Mouse (Mus musculus): Measurements from ENCODE around the gene Med12l. TPM values are rescaled to one million over a fixed set of nuclear protein-coding genes. Genes with fewer than 3 reads are reported as not detected.

Gene Med12l
- polyA plus RNA-seq, 1 experiment from 2014 or later, result 2.8 TPM

DNA sequence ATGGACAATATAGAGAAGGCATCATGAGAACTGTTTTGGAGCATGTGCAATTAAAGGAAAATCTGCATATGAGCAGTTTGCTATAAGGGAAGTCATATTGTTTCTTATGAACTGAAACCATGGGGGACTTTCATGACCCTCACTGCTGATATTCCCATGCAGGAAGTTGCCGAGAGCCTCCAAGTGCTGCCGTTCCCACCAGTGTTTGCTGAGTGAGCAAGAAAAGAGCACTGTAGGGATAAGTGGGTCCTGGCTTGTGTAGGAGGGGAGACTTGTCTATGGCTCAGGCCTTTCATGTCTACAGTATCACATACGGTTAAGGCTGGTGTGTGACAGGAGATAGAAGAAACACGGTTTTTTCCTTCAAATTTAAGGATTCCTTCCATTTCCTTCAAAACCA lies 180.0 kb downstream of the Med12l start:
- no peak overlapping the region for H3K9ac ChIP-seq
- no peaks in the 10 kb centered on the region for H3K9me3 ChIP-seq (ENCODE audit: low read depth, low read length)
- DNase-seq (no peak), ATAC-seq (ENCODE audit: insufficient read depth) (no peak)
- no peaks in the 10 kb centered on the region for H3K27me3 ChIP-seq (ENCODE audit: insufficient read depth, low read length)
- H3K36me3 ChIP-seq (ENCODE audit: insufficient read depth), result no peaks in the 10 kb centered on the region
- H3K4me1 ChIP-seq (ENCODE audit: insufficient read depth), result no peaks in the 10 kb centered on the region
- no peak overlapping the region for H3K4me3 ChIP-seq (ENCODE audit: low read depth, low read length)
- no peak for TF ChIP-seq CTCF (IDR thresholded peaks at IDR 0.05; ENCODE audit: low read depth)
- H3K4me2 ChIP-seq, result no peak overlapping the region
- WGBS, result 51% methylated on average over 4 of the region's 4 CpGs
- no peak overlapping the region for H3K27ac ChIP-seq (ENCODE audit: low read depth)

- H3K27ac ChIP-seq (ENCODE audit: low read depth), result no peak overlapping the region
- TF ChIP-seq CTCF (IDR thresholded peaks at IDR 0.05; ENCODE audit: low read depth), result no peak
- H3K9ac ChIP-seq, result no peak overlapping the region
- H3K4me2 ChIP-seq, result no peak overlapping the region
- ATAC-seq (ENCODE audit: insufficient read depth), result no peak
- no peaks in the 10 kb centered on the region for H3K27me3 ChIP-seq (ENCODE audit: insufficient read depth, low read length)
- H3K4me3 ChIP-seq (ENCODE audit: low read depth, low read length), result no peak overlapping the region
- 69% methylated on average over 4 of the region's 4 CpGs for WGBS
- H3K36me3 ChIP-seq (ENCODE audit: insufficient read depth), result no peaks in the 10 kb centered on the region
- H3K4me1 ChIP-seq (ENCODE audit: insufficient read depth), result no peaks in the 10 kb centered on the region
- H3K9me3 ChIP-seq (ENCODE audit: low read depth, low read length), result no peaks in the 10 kb centered on the region
- no peak for DNase-seq
These were observed 181.7 kb downstream of the Med12l start for GRCm38 (mm10) chr3:59187336-59187735.

DNA sequence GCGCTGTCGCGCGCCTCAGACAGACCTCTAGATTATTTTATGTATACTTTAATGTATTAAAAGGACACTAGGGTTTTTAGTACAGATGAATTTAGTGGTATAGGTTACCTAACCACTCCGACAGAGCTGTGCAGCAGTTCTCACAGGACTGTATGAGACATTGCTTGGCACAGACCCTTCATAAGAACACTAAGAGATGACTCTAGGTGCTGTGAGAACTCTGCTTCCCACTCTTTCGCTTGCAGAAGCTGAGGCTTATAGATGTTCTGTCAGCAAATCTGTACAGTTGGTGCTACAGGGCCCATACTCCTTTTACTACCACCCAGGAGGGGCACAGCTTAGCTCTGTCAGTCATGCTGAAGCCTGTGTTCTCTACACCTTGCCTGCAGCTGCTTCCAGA lies 186.0 kb downstream of the Med12l start:
- Histone ChIP-seq H3K9me3 (ENCODE audit: low read depth, low read length) (no peaks in the 10 kb centered on the region), H3K4me2 (no peak overlapping the region), H3K4me1 (ENCODE audit: insufficient read depth) (no peaks in the 10 kb centered on the region), H3K27me3 (ENCODE audit: insufficient read depth, low read length) (no peaks in the 10 kb centered on the region), H3K36me3 (ENCODE audit: insufficient read depth) (no peaks in the 10 kb centered on the region), H3K27ac (ENCODE audit: low read depth) (no peak overlapping the region), H3K9ac (no peak overlapping the region), H3K4me3 (ENCODE audit: low read depth, low read length) (no peak overlapping the region)
- no peak for ATAC-seq (ENCODE audit: insufficient read depth)
- TF ChIP-seq CTCF (IDR thresholded peaks at IDR 0.05; ENCODE audit: low read depth), result no peak
- WGBS, result 94% methylated on average over 6 of the region's 6 CpGs
- no peak for DNase-seq

DNA sequence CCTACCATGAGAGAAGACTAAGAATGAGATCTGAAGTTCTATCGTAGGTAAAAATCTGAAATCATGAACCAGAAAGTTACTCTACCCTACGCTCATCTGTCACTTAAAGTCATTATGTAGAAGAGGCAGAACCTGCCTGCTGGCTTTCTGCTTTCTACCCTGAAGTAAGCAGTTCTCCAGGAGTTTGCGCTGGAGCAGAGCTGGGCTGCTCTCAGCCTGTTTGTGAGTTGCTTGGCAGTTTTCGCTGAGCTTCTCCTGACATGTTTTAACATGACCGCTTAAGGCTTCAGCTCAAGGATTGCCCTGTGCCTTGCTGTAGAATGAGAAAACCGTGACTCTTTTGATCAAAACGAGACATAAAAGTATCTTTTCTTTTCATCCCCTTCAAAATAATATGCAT lies 188.5 kb downstream of the Med12l start:
- Histone ChIP-seq H3K4me2 (no peak overlapping the region), H3K36me3 (ENCODE audit: insufficient read depth) (no peaks in the 10 kb centered on the region), H3K9me3 (ENCODE audit: low read depth, low read length) (no peaks in the 10 kb centered on the region), H3K4me3 (ENCODE audit: low read depth, low read length) (no peak overlapping the region), H3K27ac (ENCODE audit: low read depth) (no peak overlapping the region), H3K4me1 (ENCODE audit: insufficient read depth) (no peaks in the 10 kb centered on the region), H3K27me3 (ENCODE audit: insufficient read depth, low read length) (no peaks in the 10 kb centered on the region), H3K9ac (no peak overlapping the region)
- no peak for TF ChIP-seq CTCF (IDR thresholded peaks at IDR 0.05; ENCODE audit: low read depth)
- DNase-seq (no peak), ATAC-seq (ENCODE audit: insufficient read depth) (no peak)
- WGBS, result 90% methylated on average over 7 of the region's 7 CpGs

DNA sequence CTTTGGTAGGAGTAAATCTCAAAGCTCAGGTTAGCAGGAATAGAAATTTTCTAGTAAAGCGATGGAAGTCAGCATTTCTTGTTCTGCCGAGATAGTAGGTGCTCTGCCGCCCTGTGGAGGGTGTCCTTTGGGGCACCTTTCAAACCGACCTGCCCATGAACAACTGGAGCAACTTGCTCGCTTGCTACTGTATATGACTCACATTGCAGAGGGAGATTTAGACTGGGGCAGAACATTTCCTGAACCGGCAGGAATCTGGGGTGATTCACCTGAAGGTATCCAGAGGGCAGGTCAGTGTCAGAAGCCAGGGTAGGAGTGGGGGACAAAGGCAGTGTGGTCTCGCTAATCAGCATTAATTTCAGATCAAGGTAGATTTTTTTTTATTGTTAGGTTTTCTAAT lies 189.3 kb downstream of the Med12l start, which contains the start of gene Gpr87:
Gene Gpr87 (minus strand): TSS at position 167 of the 400 bp plus-strand sequence.
- Histone ChIP-seq H3K36me3 (ENCODE audit: insufficient read depth) (no peaks in the 10 kb centered on the region), H3K4me1 (ENCODE audit: insufficient read depth) (no peaks in the 10 kb centered on the region), H3K4me3 (ENCODE audit: low read depth, low read length) (no peak within 1 kb of the TSS), H3K4me2 (no peak within 1 kb of the TSS), H3K9me3 (ENCODE audit: low read depth, low read length) (no peaks in the 10 kb centered on the region), H3K27ac (ENCODE audit: low read depth) (no peak within 1 kb of the TSS), H3K9ac (no peak within 1 kb of the TSS), H3K27me3 (ENCODE audit: insufficient read depth, low read length) (no peaks in the 10 kb centered on the region)
- DNase-seq (no peak), ATAC-seq (ENCODE audit: insufficient read depth) (no peak)
- 81% methylated on average over 7 of the region's 7 CpGs for WGBS
- no peak for TF ChIP-seq CTCF (IDR thresholded peaks at IDR 0.05; ENCODE audit: low read depth)

DNA sequence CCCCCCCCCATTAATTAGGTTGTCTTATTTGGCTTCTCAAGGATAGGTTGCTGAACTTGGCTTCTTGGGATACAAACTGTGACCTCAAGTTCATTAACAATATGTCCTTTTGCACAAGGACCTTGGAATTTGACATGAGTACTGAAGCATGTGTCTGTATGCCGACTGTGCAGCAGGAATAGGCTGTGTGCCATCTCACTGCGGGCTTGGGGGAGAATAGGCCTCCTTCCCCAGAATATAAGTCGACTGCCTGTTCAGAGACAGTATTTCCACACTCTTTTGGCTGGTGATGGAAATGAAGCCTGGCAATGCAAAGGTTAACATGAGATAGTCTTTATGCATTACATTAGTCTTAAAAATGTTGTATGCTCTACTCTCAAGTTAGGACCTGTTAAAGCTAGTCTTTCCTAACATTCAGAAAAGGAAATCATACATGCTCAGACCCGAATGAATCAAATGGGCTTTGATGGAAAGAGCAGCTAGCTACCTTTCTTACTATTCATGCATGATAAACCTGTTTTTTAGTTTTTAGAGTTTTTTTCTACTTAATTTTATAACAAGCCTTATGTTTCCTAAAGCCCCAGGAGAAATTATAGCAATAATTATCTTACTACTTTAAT lies 191.8 kb downstream of the Med12l start:
- WGBS, result 57% methylated on average over 4 of the region's 4 CpGs
- H3K4me3 ChIP-seq (ENCODE audit: low read depth, low read length), result no peak overlapping the region

DNA sequence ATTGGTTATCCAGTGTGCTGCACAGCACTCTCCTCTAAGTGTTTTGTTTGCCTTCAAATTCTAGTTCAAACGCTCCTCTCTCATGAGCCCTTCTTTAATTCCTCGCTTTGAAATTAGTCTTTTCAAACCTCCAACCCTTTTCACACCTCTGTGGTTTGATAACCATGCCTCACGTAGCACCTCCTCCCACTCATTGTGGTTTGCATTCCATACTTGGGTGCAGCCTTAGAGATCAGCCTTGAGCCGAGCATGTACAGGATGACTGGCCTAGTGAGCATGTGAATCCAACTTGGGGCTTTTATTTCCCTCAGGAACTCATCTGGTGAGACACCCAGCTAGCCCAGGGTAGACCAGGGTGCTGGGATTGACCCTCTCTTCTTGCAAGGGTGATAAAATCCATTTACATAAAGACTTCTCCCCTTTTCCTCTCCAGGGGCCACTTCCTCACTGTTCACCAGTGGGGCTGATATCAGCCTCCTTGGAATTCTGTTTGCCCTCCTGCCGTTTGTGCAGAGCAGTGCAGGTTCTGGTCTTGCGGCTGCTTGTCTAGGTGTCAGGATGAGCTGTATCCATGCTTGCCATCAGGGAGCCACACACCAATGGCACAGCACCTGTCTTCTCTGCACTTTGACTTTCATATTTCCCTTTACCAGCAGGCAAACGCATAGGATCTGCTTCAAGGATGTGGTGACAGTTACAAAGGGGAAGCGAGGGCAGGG lies 198.3 kb downstream of the Med12l start:
- TF ChIP-seq CTCF (IDR thresholded peaks at IDR 0.05; ENCODE audit: low read depth), result no peak
- Histone ChIP-seq H3K27me3 (ENCODE audit: insufficient read depth, low read length) (no peaks in the 10 kb centered on the region), H3K9ac (no peak overlapping the region), H3K36me3 (ENCODE audit: insufficient read depth) (no peaks in the 10 kb centered on the region), H3K4me2 (no peak overlapping the region), H3K4me1 (ENCODE audit: insufficient read depth) (0 out of 2 replicates have a peak, but pooled peaks cover 7% of the 10 kb centered on the region), H3K4me3 (ENCODE audit: low read depth, low read length) (no peak overlapping the region), H3K9me3 (ENCODE audit: low read depth, low read length) (no peaks in the 10 kb centered on the region), H3K27ac (ENCODE audit: low read depth) (peak overlapping the region; percentile 68)
- WGBS, result 58% methylated on average over 8 of the region's 8 CpGs
- peak; percentile 83 for ATAC-seq (ENCODE audit: insufficient read depth)
- peak; percentile 52 for DNase-seq

More for the DNA sequence above, 191.8 kb downstream of the Med12l start:
- H3K9me3 ChIP-seq (ENCODE audit: low read depth, low read length), result no peaks in the 10 kb centered on the region
- H3K36me3 ChIP-seq (ENCODE audit: insufficient read depth), result no peaks in the 10 kb centered on the region
- no peak overlapping the region for H3K4me2 ChIP-seq
- TF ChIP-seq CTCF (IDR thresholded peaks at IDR 0.05; ENCODE audit: low read depth), result no peak
- H3K4me1 ChIP-seq (ENCODE audit: insufficient read depth), result no peaks in the 10 kb centered on the region
- ATAC-seq (ENCODE audit: insufficient read depth) (no peak), DNase-seq (no peak)
- H3K9ac ChIP-seq, result no peak overlapping the region
- no peaks in the 10 kb centered on the region for H3K27me3 ChIP-seq (ENCODE audit: insufficient read depth, low read length)
- no peak overlapping the region for H3K27ac ChIP-seq (ENCODE audit: low read depth)
